15 mouse cellular contexts compared by ENCODE assay signal in genomic region chr5:92919390-92919789, GRCm38 (mm10).
DNase-seq lines count a peak whose midpoint lies in the region; ATAC-seq and TF ChIP-seq lines count a peak whose summit lies in the region.
"Had no signal": no experiment of that assay in that cellular context is flagged by ENCODE, and none has a peak within 500 bp of the region (broad histone marks: within the 10 kb centered on the region; RNA-seq: fewer than 3 reads in every experiment).

No protein-coding gene starts in this region.

- H3K9me3 ChIP-seq in hindbrain, embryonic 13.5 days = no peaks in the 10 kb centered on the region
- H3K9me3 ChIP-seq in hindbrain, embryonic 14.5 days (ENCODE audit: control insufficient read depth, low read length) = no peaks in the 10 kb centered on the region
- no peaks in the 10 kb centered on the region for H3K9me3 ChIP-seq in ES-E14 (ENCODE audit: control insufficient read depth, insufficient read depth, low read depth, low read length)
- H3K9me3 ChIP-seq in forebrain, embryonic 10.5 days = no peaks in the 10 kb centered on the region
- H3K9me3 ChIP-seq in limb, embryonic 12.5 days = no peaks in the 10 kb centered on the region
- H3K9me3 ChIP-seq: limb, embryonic 15.5 days had no signal

- no peak overlapping the region for H3K4me2 ChIP-seq in hindbrain, embryonic 13.5 days
- no peak overlapping the region for H3K4me2 ChIP-seq in hindbrain, embryonic 14.5 days (replicated peaks)
- H3K4me2 ChIP-seq in limb, embryonic 12.5 days = no peak overlapping the region
- H3K4me2 ChIP-seq: limb, embryonic 15.5 days; lung, embryonic 14.5 days had no signal

- no peak overlapping the region for H3K9ac ChIP-seq in hindbrain, embryonic 13.5 days
- H3K9ac ChIP-seq in hindbrain, embryonic 14.5 days = no peak overlapping the region
- no peak overlapping the region; the same call in 1 of the 2 replicates for H3K9ac ChIP-seq in ES-E14 (ENCODE audit: insufficient read depth, low read depth, low read length, poor library complexity, severe bottlenecking)
- no peak overlapping the region for H3K9ac ChIP-seq in limb, embryonic 12.5 days (replicated peaks)
- H3K9ac ChIP-seq: limb, embryonic 15.5 days; lung, embryonic 14.5 days had no signal

- no peak for DNase-seq in hindbrain, embryonic 14.5 days (ENCODE audit: low spot score)
- no peak for DNase-seq in ES-E14 (ENCODE audit: low read depth, low spot score)
- DNase-seq in forebrain, embryonic 10.5 days (ENCODE audit: extremely low spot score, low spot score) = no peak
- DNase-seq in urinary bladder, postnatal 4 days (ENCODE audit: low spot score in 2 of 2) = no peak
- no peak for DNase-seq in embryo, embryonic 10.5 days (ENCODE audit: low spot score)
- no peak for DNase-seq in urinary bladder, postnatal 14 days (ENCODE audit: low spot score)
- DNase-seq: cerebellum, adult 2 months; embryo, embryonic 11 days; kidney, adult 18-20 months; lung, embryonic 14.5 days; thymus, postnatal 4 days had no signal

- H3K4me1 ChIP-seq in hindbrain, embryonic 13.5 days (replicated peaks) = peaks cover 31% of the 10 kb centered on the region
- peaks cover 19% of the 10 kb centered on the region; the same call in 1 of the 2 replicates for H3K4me1 ChIP-seq in hindbrain, embryonic 14.5 days (replicated peaks; ENCODE audit: control insufficient read depth, insufficient read depth, low read length)
- H3K4me1 ChIP-seq in ES-E14 (ENCODE audit: control insufficient read depth in 2 of 2, insufficient read depth in 2 of 2, low read length in 2 of 2, poor library complexity in 1 of 2) = peaks cover 9 to 18% of the 10 kb centered on the region in 2 experiments
- H3K4me1 ChIP-seq in forebrain, embryonic 10.5 days = peaks cover 50% of the 10 kb centered on the region
- H3K4me1 ChIP-seq in limb, embryonic 12.5 days (replicated peaks) = peaks cover 30% of the 10 kb centered on the region

- no peak overlapping the region for H3K4me3 ChIP-seq in hindbrain, embryonic 13.5 days
- no peak overlapping the region for H3K4me3 ChIP-seq in hindbrain, embryonic 14.5 days (replicated peaks; ENCODE audit: low read length)
- H3K4me3 ChIP-seq in ES-E14 (ENCODE audit: insufficient read depth in 1 of 2, low read depth in 1 of 2, low read length in 2 of 2, poor library complexity in 1 of 2, severe bottlenecking in 1 of 2) = no peak overlapping the region
- no peak overlapping the region for H3K4me3 ChIP-seq in forebrain, embryonic 10.5 days
- no peak overlapping the region for H3K4me3 ChIP-seq in limb, embryonic 12.5 days (replicated peaks)
- H3K4me3 ChIP-seq: limb, embryonic 15.5 days had no signal

- no peak for ATAC-seq in hindbrain, embryonic 13.5 days (ENCODE audit: low FRiP score)
- ATAC-seq in hindbrain, embryonic 14.5 days (ENCODE audit: low FRiP score) = no peak
- ATAC-seq in limb, embryonic 12.5 days (ENCODE audit: insufficient number of reproducible peaks, insufficient read depth, low FRiP score, low TSS enrichment, low read depth) = no peak
- ATAC-seq: Patski had no signal

- H3K36me3 ChIP-seq in hindbrain, embryonic 13.5 days = no peaks in the 10 kb centered on the region
- H3K36me3 ChIP-seq in hindbrain, embryonic 14.5 days (replicated peaks; ENCODE audit: control insufficient read depth, insufficient read depth) = no peaks in the 10 kb centered on the region
- H3K36me3 ChIP-seq in ES-E14 (ENCODE audit: control insufficient read depth, insufficient read depth, low read length, poor library complexity, severe bottlenecking) = no peaks in the 10 kb centered on the region; the same call in 1 of the 2 replicates
- H3K36me3 ChIP-seq in forebrain, embryonic 10.5 days (replicated peaks) = peaks cover 51% of the 10 kb centered on the region
- peaks cover 4% of the 10 kb centered on the region; the same call in 1 of the 2 replicates for H3K36me3 ChIP-seq in limb, embryonic 12.5 days

- 0 out of 2 replicates have a peak overlapping the region, but pooled peaks have one; percentile 23 for H3K27ac ChIP-seq in hindbrain, embryonic 13.5 days
- H3K27ac ChIP-seq in hindbrain, embryonic 14.5 days = no peak overlapping the region
- peak overlapping the region; percentile 25; the same call in 1 of the 2 replicates for H3K27ac ChIP-seq in ES-E14 (ENCODE audit: insufficient read depth, low read depth, low read length, poor library complexity, severe bottlenecking)
- H3K27ac ChIP-seq in forebrain, embryonic 10.5 days = peak overlapping the region; percentile 72
- H3K27ac ChIP-seq in limb, embryonic 12.5 days = 0 out of 2 replicates have a peak overlapping the region, but pooled peaks have one; percentile 17
- H3K27ac ChIP-seq: limb, embryonic 15.5 days had no signal

- no peaks in the 10 kb centered on the region for H3K27me3 ChIP-seq in hindbrain, embryonic 13.5 days
- H3K27me3 ChIP-seq in hindbrain, embryonic 14.5 days (ENCODE audit: control insufficient read depth, insufficient read depth, low read length) = no peaks in the 10 kb centered on the region
- H3K27me3 ChIP-seq in forebrain, embryonic 10.5 days (ENCODE audit: poor library complexity, severe bottlenecking) = no peaks in the 10 kb centered on the region
- no peaks in the 10 kb centered on the region for H3K27me3 ChIP-seq in limb, embryonic 12.5 days
- H3K27me3 ChIP-seq: limb, embryonic 15.5 days; Patski had no signal

- 57% methylated on average over 14 of the region's 14 CpGs for WGBS in hindbrain, embryonic 13.5 days
- 57% methylated on average over 14 of the region's 14 CpGs for WGBS in hindbrain, embryonic 14.5 days
- 52% methylated on average over 14 of the region's 14 CpGs for WGBS in forebrain, embryonic 10.5 days
- WGBS in limb, embryonic 12.5 days = 72% methylated on average over 14 of the region's 14 CpGs

- in situ Hi-C loops in ES-E14 (cut with MboI; ENCODE audit: low sequenced_read_pairs in 2 of 2, unreplicated experiment in 2 of 2) = no loop called here

TF ChIP-seq in ES-E14, 5 proteins besides CTCF, POLR2A, EP300 and RAD21:
- TF ChIP-seq MAFK (IDR thresholded peaks at IDR 0.05; ENCODE audit: insufficient read depth, low read depth, low read length) (no peak), ZC3H11A (IDR thresholded peaks at IDR 0.05; ENCODE audit: borderline replicate concordance, low read depth, low read length) (no peak), HCFC1 (IDR thresholded peaks at IDR 0.05; ENCODE audit: borderline replicate concordance, insufficient read depth, low read length) (no peak), ZNF384 (IDR thresholded peaks at IDR 0.05; ENCODE audit: low read depth, low read length) (no peak), CHD2 (IDR thresholded peaks at IDR 0.05; ENCODE audit: low read depth, low read length) (no peak)
